ENCODE assay signal across 20 mouse cellular contexts in genomic region chr4:40299169-40299568, GRCm38 (mm10). TPM values are rescaled to one million over a fixed set of nuclear protein-coding genes. Genes with fewer than 3 reads are reported as not detected.
DNase-seq lines count a peak whose midpoint lies in the region; ATAC-seq lines count a peak whose summit lies in the region.
"Had no signal": no experiment of that assay in that cellular context is flagged by ENCODE, and none has a peak within 500 bp of the region (broad histone marks: within the 10 kb centered on the region; RNA-seq: fewer than 3 reads in every experiment).

No protein-coding gene starts in this region.

- peak; percentile 62 for ATAC-seq in common myeloid progenitor, adult 5-6 weeks (replicated peaks; ENCODE audit: low read depth, poor library complexity, severe bottlenecking)
- peak; percentile 59 for ATAC-seq in megakaryocyte progenitor cell, adult 5-6 weeks (replicated peaks; ENCODE audit: poor library complexity)
- no peak for ATAC-seq in hindbrain, embryonic 14.5 days (ENCODE audit: low FRiP score)
- ATAC-seq in forebrain, embryonic 16.5 days = no peak
- ATAC-seq: activated CD4-positive, CD25-positive, alpha-beta regulatory T cell, adult 4 months; CD4-positive, CD25-positive, alpha-beta regulatory T cell, adult 4 months; forebrain, embryonic 14.5 days; hindbrain, embryonic 16.5 days; inflammation-experienced regulatory T-cells, adult 6 months; Patski had no signal

- DNase-seq in testis, postnatal 14 days (ENCODE audit: low spot score) = peak; percentile 50
- DNase-seq in testis, postnatal 10 days (ENCODE audit: low spot score) = no peak
- no peak for DNase-seq in hindbrain, embryonic 14.5 days (ENCODE audit: low spot score)
- DNase-seq: adrenal gland, postnatal 14 days; B cell, adult 2 months; cerebellum, adult 11-12 months; cerebellum, adult 9-11 months; cerebellum, postnatal 36 days; gastrocnemius, postnatal 10 days had no signal

- no peak overlapping the region for H3K9ac ChIP-seq in hindbrain, embryonic 14.5 days
- H3K9ac ChIP-seq in forebrain, embryonic 16.5 days (replicated peaks; ENCODE audit: low read depth, low read length) = no peak overlapping the region
- H3K9ac ChIP-seq: heart, embryonic 12.5 days had no signal

- H3K4me1 ChIP-seq in hindbrain, embryonic 14.5 days (replicated peaks; ENCODE audit: control insufficient read depth, insufficient read depth, low read length) = no peaks in the 10 kb centered on the region
- no peaks in the 10 kb centered on the region; the same call in 1 of the 2 replicates for H3K4me1 ChIP-seq in forebrain, embryonic 16.5 days (replicated peaks; ENCODE audit: control insufficient read depth, insufficient read depth, low read length)
- H3K4me1 ChIP-seq: embryonic facial prominence, embryonic 10.5 days had no signal

- H3K9me3 ChIP-seq in hindbrain, embryonic 14.5 days (ENCODE audit: control insufficient read depth, low read length) = no peaks in the 10 kb centered on the region
- no peaks in the 10 kb centered on the region for H3K9me3 ChIP-seq in forebrain, embryonic 16.5 days (ENCODE audit: control insufficient read depth, low read length)

- no peak overlapping the region for H3K4me2 ChIP-seq in hindbrain, embryonic 14.5 days (replicated peaks)
- H3K4me2 ChIP-seq in forebrain, embryonic 16.5 days (ENCODE audit: low read length) = no peak overlapping the region
- H3K4me2 ChIP-seq: heart, embryonic 12.5 days had no signal

- no peak overlapping the region for H3K27ac ChIP-seq in hindbrain, embryonic 14.5 days
- H3K27ac ChIP-seq in forebrain, embryonic 16.5 days (ENCODE audit: low read length) = no peak overlapping the region
- H3K27ac ChIP-seq: embryonic facial prominence, embryonic 10.5 days had no signal

- 85% methylated on average over 5 of the region's 5 CpGs for WGBS in hindbrain, embryonic 14.5 days
- 72% methylated on average over 5 of the region's 5 CpGs for WGBS in forebrain, embryonic 16.5 days

- H3K27me3 ChIP-seq in hindbrain, embryonic 14.5 days (ENCODE audit: control insufficient read depth, insufficient read depth, low read length) = no peaks in the 10 kb centered on the region
- H3K27me3 ChIP-seq in forebrain, embryonic 16.5 days (replicated peaks; ENCODE audit: control insufficient read depth, insufficient read depth, low read length) = no peaks in the 10 kb centered on the region
- H3K27me3 ChIP-seq: Patski had no signal

- H3K4me3 ChIP-seq in hindbrain, embryonic 14.5 days (replicated peaks; ENCODE audit: low read length) = no peak overlapping the region
- H3K4me3 ChIP-seq in forebrain, embryonic 16.5 days (replicated peaks; ENCODE audit: low read length) = no peak overlapping the region
- H3K4me3 ChIP-seq: embryonic facial prominence, embryonic 10.5 days; heart, embryonic 12.5 days had no signal

- H3K36me3 ChIP-seq in hindbrain, embryonic 14.5 days (replicated peaks; ENCODE audit: control insufficient read depth, insufficient read depth) = no peaks in the 10 kb centered on the region
- no peaks in the 10 kb centered on the region for H3K36me3 ChIP-seq in forebrain, embryonic 16.5 days (ENCODE audit: control insufficient read depth, insufficient read depth)
- H3K36me3 ChIP-seq: embryonic facial prominence, embryonic 10.5 days; heart, embryonic 12.5 days had no signal

RNA-seq across cellular contexts. Expression of gene Ndufb6, which starts 19.9 kb away (rescaled TPM):
- total RNA-seq in common myeloid progenitor, adult 5-6 weeks (2017) = 39.5 and 47.0 TPM in 2 replicates
- 151 and 167 TPM in 2 replicates for total RNA-seq in megakaryocyte progenitor cell, adult 5-6 weeks (2015)
- 52.2 and 66.9 TPM in 2 replicates for total RNA-seq in megakaryocyte progenitor cell, adult 5-6 weeks (2017)
- polyA plus RNA-seq in hindbrain, embryonic 14.5 days (2014; fragmentation: Nextera tagmentation; extraction: Ambion mirVana) = 345 and 377 TPM in 2 replicates
- polyA plus RNA-seq in forebrain, embryonic 16.5 days (2015; fragmentation: Nextera tagmentation; extraction: Ambion mirVana) = 270 and 276 TPM in 2 replicates

RNA-seq across cellular contexts. Expression of gene Topors, which starts 29.5 kb away (rescaled TPM):
- 93.8 and 107 TPM in 2 replicates for total RNA-seq in common myeloid progenitor, adult 5-6 weeks (2017)
- 45.4 and 56.3 TPM in 2 replicates for total RNA-seq in megakaryocyte progenitor cell, adult 5-6 weeks (2015)
- total RNA-seq in megakaryocyte progenitor cell, adult 5-6 weeks (2017) = 77.6 and 82.4 TPM in 2 replicates
- 31.8 and 32.7 TPM in 2 replicates for polyA plus RNA-seq in hindbrain, embryonic 14.5 days (2014; fragmentation: Nextera tagmentation; extraction: Ambion mirVana)
- polyA plus RNA-seq in forebrain, embryonic 16.5 days (2015; fragmentation: Nextera tagmentation; extraction: Ambion mirVana) = 38.1 and 43.6 TPM in 2 replicates

RNA-seq across cellular contexts. Expression of gene Smim27, which starts 29.8 kb away (rescaled TPM):
- total RNA-seq in common myeloid progenitor, adult 5-6 weeks (2017) = 7.9 and 13.2 TPM in 2 replicates
- 9.6 and 16.7 TPM in 2 replicates for total RNA-seq in megakaryocyte progenitor cell, adult 5-6 weeks (2015)
- 3.6 and 5.6 TPM in 2 replicates for total RNA-seq in megakaryocyte progenitor cell, adult 5-6 weeks (2017)
- polyA plus RNA-seq in hindbrain, embryonic 14.5 days (2014; fragmentation: Nextera tagmentation; extraction: Ambion mirVana) = 12.8 and 16.9 TPM in 2 replicates
- polyA plus RNA-seq in forebrain, embryonic 16.5 days (2015; fragmentation: Nextera tagmentation; extraction: Ambion mirVana) = 16.7 and 18.3 TPM in 2 replicates

RNA-seq across cellular contexts. Expression of gene Ddx58, which starts 59.5 kb away (rescaled TPM):
- 20.0 and 25.1 TPM in 2 replicates for total RNA-seq in common myeloid progenitor, adult 5-6 weeks (2017)
- 6.7 and 13.3 TPM in 2 replicates for total RNA-seq in megakaryocyte progenitor cell, adult 5-6 weeks (2015)
- total RNA-seq in megakaryocyte progenitor cell, adult 5-6 weeks (2017) = 8.2 and 9.8 TPM in 2 replicates
- polyA plus RNA-seq in hindbrain, embryonic 14.5 days (2014; fragmentation: Nextera tagmentation; extraction: Ambion mirVana) = 2.5 and 4.3 TPM in 2 replicates
- polyA plus RNA-seq in forebrain, embryonic 16.5 days (2015; fragmentation: Nextera tagmentation; extraction: Ambion mirVana) = 2.5 and 4.5 TPM in 2 replicates

Comparison
In these comparisons a context has a peak if more than half of its experiments do, and no peak if none do; other contexts are left out.
1. ATAC-seq: peak in common myeloid progenitor, adult 5-6 weeks (single experiment) and megakaryocyte progenitor cell, adult 5-6 weeks (single experiment); none in hindbrain, embryonic 14.5 days (single experiment) and forebrain, embryonic 16.5 days (single experiment).